Mouse (Mus musculus): ENCODE results near the gene Ppp2r2c.
A peak's percentile ranks its signal among the peaks of the same experiment; 100 is the strongest.

DNA sequence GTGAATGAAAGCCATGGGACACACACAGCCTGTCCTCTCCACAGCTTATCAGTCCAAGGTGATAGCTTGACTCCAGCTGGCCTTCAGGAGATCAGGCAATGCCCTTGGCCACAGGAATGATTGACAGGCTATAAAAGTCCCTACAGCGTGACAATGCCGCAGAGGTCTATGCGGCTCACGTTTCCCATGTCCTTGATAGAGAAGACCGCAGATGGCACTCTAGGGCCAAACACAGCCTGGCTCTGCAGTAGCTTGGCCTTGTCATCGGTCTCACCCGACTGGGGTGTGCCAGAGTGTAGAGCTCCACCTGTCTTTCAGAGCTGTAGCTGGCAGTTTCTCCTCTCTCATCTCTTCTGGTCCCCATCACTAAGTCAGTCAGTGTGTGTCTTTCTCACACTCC lies 68.2 kb downstream of the Ppp2r2c start:
- TF ChIP-seq POLR2A (IDR thresholded peaks at IDR 0.05; ENCODE audit: borderline replicate concordance, insufficient read depth, low read length) = no peak
- TF ChIP-seq CTCF (IDR thresholded peaks at IDR 0.05; ENCODE audit: borderline replicate concordance, insufficient read depth, low read depth, low read length) = peak; percentile 89
